In genomic region chr5:136965210-136965609, GRCm38 (mm10) we compare ENCODE assay signal across 13 mouse cellular contexts. TPM values are rescaled to one million over a fixed set of nuclear protein-coding genes. Genes with fewer than 3 reads are reported as not detected.
A peak's percentile ranks its signal among the peaks of the same experiment; 100 is the strongest.
DNase-seq lines count a peak whose midpoint lies in the region; ATAC-seq and TF ChIP-seq lines count a peak whose summit lies in the region.
"Had no signal": no experiment of that assay in that cellular context is flagged by ENCODE, and none has a peak within 500 bp of the region (broad histone marks: within the 10 kb centered on the region; RNA-seq: fewer than 3 reads in every experiment).

No protein-coding gene starts in this region.

- ATAC-seq in heart, embryonic 12.5 days (ENCODE audit: insufficient number of reproducible peaks, low FRiP score), result peak; percentile 81
- ATAC-seq in liver, embryonic 13.5 days (ENCODE audit: low read depth), result peak; percentile 85
- ATAC-seq in stomach, postnatal 0 days (ENCODE audit: low FRiP score, low TSS enrichment), result peak; percentile 24
- ATAC-seq: midbrain, embryonic 16.5 days had no signal

- no peak for TF ChIP-seq EP300 in stomach, postnatal 0 days (optimal IDR thresholded peaks at IDR 0.05)

- WGBS in heart, embryonic 12.5 days, result 60% methylated on average over 9 of the region's 9 CpGs
- 38% methylated on average over 9 of the region's 9 CpGs for WGBS in liver, embryonic 13.5 days (ENCODE audit: insufficient replicate concordance)
- WGBS in stomach, postnatal 0 days, result 71% methylated on average over 9 of the region's 9 CpGs

- no peak for TF ChIP-seq CTCF in stomach, postnatal 0 days (IDR thresholded peaks at IDR 0.05; ENCODE audit: low read depth)

- no peak for DNase-seq in heart, postnatal 10 days
- peak; percentile 67 for DNase-seq in spleen, adult 12 weeks (ENCODE audit: low spot score)
- no peak for DNase-seq in spleen, adult 18-20 months
- DNase-seq in liver, embryonic 13.5 days, result peak; percentile 84
- DNase-seq in stomach, postnatal 0 days (ENCODE audit: low spot score), result peak; percentile 73
- no peak for DNase-seq in layer of hippocampus, adult 8-10 months (ENCODE audit: low spot score in 2 of 2)
- DNase-seq in cerebellum, adult 9-11 months, result no peak
- DNase-seq: cerebellum, adult 11 months had no signal

- H3K9me3 ChIP-seq in heart, embryonic 12.5 days (replicated peaks), result no peaks in the 10 kb centered on the region
- H3K9me3 ChIP-seq in liver, embryonic 13.5 days (replicated peaks), result no peaks in the 10 kb centered on the region
- H3K9me3 ChIP-seq in stomach, postnatal 0 days (ENCODE audit: control insufficient read depth, low read length), result no peaks in the 10 kb centered on the region
- H3K9me3 ChIP-seq: embryonic facial prominence, embryonic 12.5 days; hindbrain, embryonic 15.5 days had no signal

- H3K4me3 ChIP-seq in heart, embryonic 12.5 days, result no peak overlapping the region
- H3K4me3 ChIP-seq in liver, embryonic 13.5 days (replicated peaks), result peak overlapping the region; percentile 21
- H3K4me3 ChIP-seq in stomach, postnatal 0 days (ENCODE audit: low read depth, low read length), result no peak overlapping the region
- H3K4me3 ChIP-seq: embryonic facial prominence, embryonic 12.5 days; hindbrain, embryonic 15.5 days had no signal

- peaks cover 40% of the 10 kb centered on the region for H3K36me3 ChIP-seq in heart, embryonic 12.5 days
- peaks cover 41% of the 10 kb centered on the region for H3K36me3 ChIP-seq in liver, embryonic 13.5 days
- peaks cover 23% of the 10 kb centered on the region; the same call in 1 of the 2 replicates for H3K36me3 ChIP-seq in stomach, postnatal 0 days (ENCODE audit: control insufficient read depth, insufficient read depth, low read length)

- H3K27me3 ChIP-seq in heart, embryonic 12.5 days (replicated peaks), result no peaks in the 10 kb centered on the region
- no peaks in the 10 kb centered on the region for H3K27me3 ChIP-seq in liver, embryonic 13.5 days
- H3K27me3 ChIP-seq in stomach, postnatal 0 days (ENCODE audit: control insufficient read depth, insufficient read depth, low read length), result no peaks in the 10 kb centered on the region
- H3K27me3 ChIP-seq: embryonic facial prominence, embryonic 12.5 days; hindbrain, embryonic 15.5 days had no signal

- H3K9ac ChIP-seq in heart, embryonic 12.5 days, result no peak overlapping the region; the same call in 1 of the 2 replicates
- H3K9ac ChIP-seq in liver, embryonic 13.5 days, result peak overlapping the region; percentile 67
- H3K9ac ChIP-seq in stomach, postnatal 0 days (ENCODE audit: low read length), result 0 out of 2 replicates have a peak overlapping the region, but pooled peaks have one; percentile 2
- H3K9ac ChIP-seq: embryonic facial prominence, embryonic 12.5 days; hindbrain, embryonic 15.5 days had no signal

- H3K4me1 ChIP-seq in heart, embryonic 12.5 days (replicated peaks), result peaks cover 41% of the 10 kb centered on the region
- H3K4me1 ChIP-seq in liver, embryonic 13.5 days (replicated peaks), result peaks cover 61% of the 10 kb centered on the region
- H3K4me1 ChIP-seq in stomach, postnatal 0 days (replicated peaks; ENCODE audit: control insufficient read depth, insufficient read depth), result peaks cover 22% of the 10 kb centered on the region

- peak overlapping the region; percentile 81 for H3K27ac ChIP-seq in heart, embryonic 12.5 days (ENCODE audit: poor library complexity, severe bottlenecking)
- H3K27ac ChIP-seq in liver, embryonic 13.5 days, result peak overlapping the region; percentile 94
- peak overlapping the region; percentile 76 for H3K27ac ChIP-seq in stomach, postnatal 0 days (replicated peaks)
- H3K27ac ChIP-seq: hindbrain, embryonic 15.5 days had no signal

- intact Hi-C loops in heart, postnatal 10 days (cut with DNase I), result no loop called here

- H3K4me2 ChIP-seq in heart, embryonic 12.5 days, result peak overlapping the region; percentile 15; the same call in 1 of the 2 replicates
- peak overlapping the region; percentile 61 for H3K4me2 ChIP-seq in liver, embryonic 13.5 days
- no peak overlapping the region for H3K4me2 ChIP-seq in stomach, postnatal 0 days (replicated peaks; ENCODE audit: low read depth)
- H3K4me2 ChIP-seq: embryonic facial prominence, embryonic 12.5 days; hindbrain, embryonic 15.5 days had no signal

RNA-seq across cellular contexts. Expression of gene Cldn15, which starts 1.2 kb away (rescaled TPM):
- 1.9 and 2.1 TPM in 2 replicates for polyA plus RNA-seq in heart, embryonic 12.5 days (2016; fragmentation: Nextera tagmentation; extraction: Ambion mirVana)
- 1 to 10 TPM; 5.8 to 8.1 TPM for total RNA-seq in heart, postnatal 10 days (2021)
- 2.3 and 3.0 TPM in 2 replicates for polyA plus RNA-seq in liver, embryonic 13.5 days (2015; fragmentation: Nextera tagmentation; extraction: Ambion mirVana)
- 5.1 and 6.8 TPM in 2 replicates for polyA plus RNA-seq in stomach, postnatal 0 days (2015; fragmentation: Nextera tagmentation; extraction: Ambion mirVana)
- total RNA-seq in layer of hippocampus, adult 8-10 months (2022), result under 1 TPM in 2 of 4 experiments, not detected in 2; 0.27 to 0.33 TPM
- total RNA-seq: layer of hippocampus, postnatal 10 days had no signal

RNA-seq across cellular contexts. Expression of gene Fis1, which starts 12.1 kb away (rescaled TPM):
- polyA plus RNA-seq in heart, embryonic 12.5 days (2016; fragmentation: Nextera tagmentation; extraction: Ambion mirVana), result 245 and 251 TPM in 2 replicates
- 100 to 1,000 TPM; 180 to 184 TPM for total RNA-seq in heart, postnatal 10 days (2021)
- 190 and 196 TPM in 2 replicates for polyA plus RNA-seq in liver, embryonic 13.5 days (2015; fragmentation: Nextera tagmentation; extraction: Ambion mirVana)
- polyA plus RNA-seq in stomach, postnatal 0 days (2015; fragmentation: Nextera tagmentation; extraction: Ambion mirVana), result 255 and 270 TPM in 2 replicates
- 100 to 1,000 TPM; 224 to 262 (median 228) TPM for total RNA-seq in layer of hippocampus, adult 8-10 months (2022)

RNA-seq across cellular contexts. Expression of gene Plod3, which starts 21.6 kb away (rescaled TPM):
- polyA plus RNA-seq in heart, embryonic 12.5 days (2016; fragmentation: Nextera tagmentation; extraction: Ambion mirVana), result 42.7 and 48.6 TPM in 2 replicates
- 10 to 100 TPM; 45.0 to 47.1 TPM for total RNA-seq in heart, postnatal 10 days (2021)
- polyA plus RNA-seq in liver, embryonic 13.5 days (2015; fragmentation: Nextera tagmentation; extraction: Ambion mirVana), result 12.8 and 13.7 TPM in 2 replicates
- polyA plus RNA-seq in stomach, postnatal 0 days (2015; fragmentation: Nextera tagmentation; extraction: Ambion mirVana), result 16.4 and 17.2 TPM in 2 replicates
- total RNA-seq in layer of hippocampus, adult 8-10 months (2022), result 10 to 100 TPM; 37.1 to 51.5 (median 46.0) TPM

RNA-seq across cellular contexts. Expression of gene Znhit1, which starts 22.6 kb away (rescaled TPM):
- polyA plus RNA-seq in heart, embryonic 12.5 days (2016; fragmentation: Nextera tagmentation; extraction: Ambion mirVana), result 74.4 and 78.1 TPM in 2 replicates
- total RNA-seq in heart, postnatal 10 days (2021), result 10 to 100 TPM; 51.6 to 53.4 TPM
- 57.8 and 61.7 TPM in 2 replicates for polyA plus RNA-seq in liver, embryonic 13.5 days (2015; fragmentation: Nextera tagmentation; extraction: Ambion mirVana)
- 81.0 and 89.1 TPM in 2 replicates for polyA plus RNA-seq in stomach, postnatal 0 days (2015; fragmentation: Nextera tagmentation; extraction: Ambion mirVana)
- 10 to 100 TPM; 74.8 to 87.6 (median 80.4) TPM for total RNA-seq in layer of hippocampus, adult 8-10 months (2022)

RNA-seq across cellular contexts. Expression of gene Ift22, which starts 57.3 kb away (rescaled TPM):
- polyA plus RNA-seq in heart, embryonic 12.5 days (2016; fragmentation: Nextera tagmentation; extraction: Ambion mirVana), result 36.9 and 40.9 TPM in 2 replicates
- total RNA-seq in heart, postnatal 10 days (2021), result 10 to 100 TPM; 14.4 to 17.2 TPM
- polyA plus RNA-seq in liver, embryonic 13.5 days (2015; fragmentation: Nextera tagmentation; extraction: Ambion mirVana), result 13.3 and 13.7 TPM in 2 replicates
- polyA plus RNA-seq in stomach, postnatal 0 days (2015; fragmentation: Nextera tagmentation; extraction: Ambion mirVana), result 26.1 and 28.4 TPM in 2 replicates
- 10 to 100 TPM; 70.1 to 86.2 (median 80.7) TPM for total RNA-seq in layer of hippocampus, adult 8-10 months (2022)

Comparison
In these comparisons a context has a peak if more than half of its experiments do, and no peak if none do; other contexts are left out.
1. DNase-seq: peak in spleen, adult 12 weeks (single experiment), liver, embryonic 13.5 days (single experiment) and stomach, postnatal 0 days (single experiment); none in heart, postnatal 10 days (0 of 2), spleen, adult 18-20 months (0 of 2), layer of hippocampus, adult 8-10 months (0 of 2) and cerebellum, adult 9-11 months (single experiment).
2. ATAC-seq: peak in every context shown above with its lines; median percentile 85 in liver, embryonic 13.5 days; 81 in heart, embryonic 12.5 days; 24 in stomach, postnatal 0 days.
3. Peak in every context shown above with its lines, with median percentiles within 50 percentile points of each other: H3K27ac ChIP-seq.